Mouse (Mus musculus) heart, embryonic 15.5 days (tissue): ENCODE results near the gene Gm17535. TPM values are rescaled to one million over a fixed set of nuclear protein-coding genes. Genes with fewer than 3 reads are reported as not detected.
"Not testable (repeated sequence)": the region's sequence is repeated elsewhere in the genome, so short reads cannot be mapped to it uniquely, and the experiment has no call there.

Source experiments
- ATAC-seq: fragments of 200-750 bp; cut with Nextera tagmentation; replicated peaks from 2 replicates; pipeline ENCODE4 v1.8.0; 2017; ENCODE audit warnings: low read depth, moderate TSS enrichment; ENCODE audit not compliant: insufficient number of reproducible peaks, insufficient read depth, low FRiP score
- H3K27ac ChIP-seq: fragments of 300-500 bp; sonication (generic); 2 replicates; pipeline ENCODE4 v1.5.1; 2015; ENCODE audit warnings: mild to moderate bottlenecking, inconsistent platforms
- H3K27me3 ChIP-seq: fragments of 300-500 bp; sonication (generic); 2 replicates; pipeline ENCODE4 v1.6.1; 2015; ENCODE audit warnings: inconsistent platforms
- H3K36me3 ChIP-seq: fragments of 300-500 bp; sonication (generic); 2 replicates; pipeline ENCODE4 v1.6.1; 2015; ENCODE audit warnings: mild to moderate bottlenecking, inconsistent platforms
- H3K4me1 ChIP-seq: fragments of 300-500 bp; sonication (generic); replicated peaks from 2 replicates; pipeline ENCODE4 v1.6.1; 2015; ENCODE audit warnings: inconsistent platforms
- H3K4me2 ChIP-seq: fragments of 300-500 bp; sonication (generic); 2 replicates; pipeline ENCODE4 v1.6.1; 2015; ENCODE audit warnings: inconsistent platforms, mild to moderate bottlenecking, moderate library complexity
- H3K4me3 ChIP-seq: fragments of 300-500 bp; sonication (generic); 2 replicates; pipeline ENCODE4 v1.5.1; 2015; ENCODE audit warnings: mild to moderate bottlenecking, inconsistent platforms
- H3K9ac ChIP-seq: fragments of 300-500 bp; sonication (generic); 2 replicates; pipeline ENCODE4 v1.6.1; 2015; ENCODE audit warnings: mild to moderate bottlenecking, inconsistent platforms
- H3K9me3 ChIP-seq: fragments of 300-500 bp; sonication (generic); replicated peaks from 2 replicates; pipeline ENCODE4 v1.6.1; 2016; ENCODE audit warnings: inconsistent platforms
- WGBS: fragments of 180-500 bp; shearing (Covaris S2); methylation state at CpG from one replicate; pipeline ENCODE4 v1.1.7; 2015; ENCODE audit warnings: mixed read lengths; 5-methylcytosine and 5-hydroxymethylcytosine counted together
- microRNA-seq: library from miRNA; unstranded; fragments of <30 nt; microRNA quantifications from one replicate; pipeline ENCODE4, GENCODE M21; 2016
- polyA plus RNA-seq: library from polyadenylated mRNA; unstranded; fragments of >200 nt; fragmentation: Nextera tagmentation; extraction: Ambion mirVana; gene quantifications from 2 replicates; pipeline ENCODE4 v1.2.1, GENCODE M21; 2015

The Gm17535 gene
- polyA plus RNA-seq, 1 experiment from 2014 or later: not detected

GRCm38 (mm10) chr9:3026741-3027140, 7.7 kb upstream of the Gm17535 start:
- not testable (repeated sequence) for H3K9ac ChIP-seq, H3K4me1 ChIP-seq, H3K4me2 ChIP-seq, ATAC-seq, H3K27ac ChIP-seq, H3K4me3 ChIP-seq, H3K9me3 ChIP-seq, H3K27me3 ChIP-seq, H3K36me3 ChIP-seq
- 62% methylated on average over 9 of the region's 9 CpGs for WGBS

GRCm38 (mm10) chr9:3027200-3027599, 7.2 kb upstream of the Gm17535 start:
- not testable (repeated sequence) for H3K9me3 ChIP-seq, H3K9ac ChIP-seq, H3K36me3 ChIP-seq, H3K4me1 ChIP-seq, H3K27me3 ChIP-seq, ATAC-seq, H3K4me3 ChIP-seq, H3K4me2 ChIP-seq, H3K27ac ChIP-seq
- 63% methylated on average over 9 of the region's 9 CpGs for WGBS

- not testable (repeated sequence) for H3K4me1 ChIP-seq, H3K27ac ChIP-seq, H3K4me2 ChIP-seq, ATAC-seq, H3K4me3 ChIP-seq, H3K27me3 ChIP-seq, H3K36me3 ChIP-seq, H3K9me3 ChIP-seq, H3K9ac ChIP-seq
- 59% methylated on average over 13 of the region's 16 CpGs for WGBS
These were observed 5.0 kb upstream of the Gm17535 start for GRCm38 (mm10) chr9:3029276-3030000.

- not testable (repeated sequence) for ATAC-seq, H3K36me3 ChIP-seq, H3K27ac ChIP-seq, H3K4me1 ChIP-seq, H3K4me3 ChIP-seq, H3K4me2 ChIP-seq, H3K9ac ChIP-seq, H3K9me3 ChIP-seq, H3K27me3 ChIP-seq
- WGBS: 72% methylated on average over 4 of the region's 10 CpGs
These were observed 3.6 kb upstream of the Gm17535 start for GRCm38 (mm10) chr9:3030677-3031318.

- not testable (repeated sequence) for ATAC-seq, H3K4me3 ChIP-seq, H3K27ac ChIP-seq, H3K27me3 ChIP-seq, H3K4me2 ChIP-seq, H3K9ac ChIP-seq, H3K4me1 ChIP-seq, H3K9me3 ChIP-seq, H3K36me3 ChIP-seq
- 73% methylated on average over 8 of the region's 8 CpGs for WGBS
These were observed 2.2 kb downstream of the Gm17535 start, which contains the start of gene Gm10715 for GRCm38 (mm10) chr9:3036577-3036976. TSS of gene Gm10715 (plus strand) at chr9:3036877.

- not testable (repeated sequence) for H3K4me1 ChIP-seq, ATAC-seq, H3K4me3 ChIP-seq, H3K4me2 ChIP-seq, H3K9me3 ChIP-seq, H3K27ac ChIP-seq, H3K9ac ChIP-seq, H3K36me3 ChIP-seq, H3K27me3 ChIP-seq
- WGBS: 57% methylated on average over 4 of the region's 4 CpGs
These were observed 3.8 kb downstream of the Gm17535 start for GRCm38 (mm10) chr9:3038161-3038560.

Small RNAs within 50 kb of the gene (microRNA-seq; reads per million reads assigned to microRNA genes)
- not detected for gene Mir101c

Other genes starting within 250 kb of the Gm17535 start
- not detected in 2 replicates for gene Gm10722, start 33.7 kb upstream of the Gm17535 start, polyA plus RNA-seq
- not detected in 2 replicates for gene Gm11168, start 31.3 kb upstream of the Gm17535 start, polyA plus RNA-seq
- gene Gm10721, start 21.5 kb upstream of the Gm17535 start, polyA plus RNA-seq: not detected in 2 replicates
- 0.23 TPM in 1 of 2 replicates, not detected in the other for gene Gm10720, start 18.9 kb upstream of the Gm17535 start, polyA plus RNA-seq
- 0.19 and 0.34 TPM in 2 replicates for gene Gm10719, start 17.2 kb upstream of the Gm17535 start, polyA plus RNA-seq
- gene Gm10718, start 11.1 kb upstream of the Gm17535 start, polyA plus RNA-seq: 0.54 TPM in 1 of 2 replicates, not detected in the other
- 0.22 TPM in 1 of 2 replicates, not detected in the other for gene Gm10717, start 9.2 kb upstream of the Gm17535 start, polyA plus RNA-seq
- not detected in 2 replicates for gene Gm10715, start 2.3 kb downstream of the Gm17535 start, polyA plus RNA-seq